Mouse (Mus musculus) CD4-positive, CD25-positive, alpha-beta regulatory T cell, adult 2 months (primary cell): ENCODE data around the gene Osbpl3.

Source experiments
- DNase-seq: peaks from one replicate; pipeline ENCODE4 v3.0.0-alpha.2; 2012; ENCODE audit warnings: low read depth, low spot score

The Osbpl3 gene

DNA sequence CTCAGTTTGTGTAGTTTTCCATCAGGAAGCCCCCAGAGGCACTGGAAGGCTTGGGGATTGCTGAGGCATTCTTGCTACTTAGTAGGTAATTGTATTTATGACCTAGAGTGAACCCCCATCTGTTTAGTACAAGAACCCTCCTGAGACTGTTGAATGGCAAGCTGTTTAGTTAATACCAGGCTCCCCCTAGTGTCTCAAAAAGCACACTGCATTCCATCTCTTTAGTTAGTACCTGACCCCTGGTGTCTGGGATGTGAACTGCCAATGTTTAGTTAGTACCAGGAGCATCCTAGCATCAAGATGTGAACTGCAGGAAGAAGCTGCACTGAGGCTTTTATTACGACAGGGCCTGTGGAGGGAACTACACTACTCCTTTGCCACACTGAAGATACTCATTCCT is 161.9 kb downstream of the Osbpl3 start:
- DNase-seq: peak; percentile 88

GRCm38 (mm10) chr6:50291650-50292049 is 164.4 kb downstream of the Osbpl3 start:
- no peak for DNase-seq

DNA sequence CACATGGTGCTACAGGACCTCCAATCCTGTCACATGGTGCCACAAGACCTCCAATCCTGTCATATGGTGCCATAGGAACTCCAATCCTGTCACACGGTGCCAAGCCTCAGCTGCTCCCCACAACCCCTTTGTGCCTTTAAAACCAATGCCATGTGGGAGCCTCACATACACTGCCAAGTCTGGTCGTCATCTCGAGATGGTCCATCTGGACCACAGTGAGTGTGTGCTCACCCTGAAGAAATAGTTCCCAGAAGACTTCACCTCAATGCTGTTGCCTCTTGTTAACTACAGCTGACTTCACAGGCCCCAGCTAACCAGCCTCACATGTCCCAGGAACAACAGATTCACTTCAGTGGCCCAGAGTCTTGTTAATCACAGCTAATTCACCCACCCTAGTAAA is 169.1 kb downstream of the Osbpl3 start:
- DNase-seq: no peak

DNA sequence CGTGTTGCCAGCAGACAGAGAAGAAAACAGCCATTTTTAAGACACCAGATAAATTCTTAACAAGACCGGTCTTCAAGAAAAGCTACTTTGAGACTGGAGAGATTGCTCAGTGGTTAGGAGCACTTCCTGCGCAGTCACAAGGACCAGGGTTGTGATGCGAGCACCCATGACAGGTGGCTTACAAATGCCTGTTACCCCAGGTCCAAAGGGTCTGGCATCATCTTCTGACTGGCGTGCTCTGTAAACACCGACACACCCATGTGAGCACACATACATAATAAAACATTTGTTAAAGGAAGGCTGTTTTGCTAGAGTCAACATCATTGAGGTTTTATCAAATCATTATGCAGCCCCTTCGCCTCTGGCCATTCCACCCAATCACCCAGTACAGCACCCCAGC is 176.4 kb downstream of the Osbpl3 start:
- DNase-seq: no peak

GRCm38 (mm10) chr6:50273947-50274346 is 182.1 kb downstream of the Osbpl3 start:
- DNase-seq: no peak

DNA sequence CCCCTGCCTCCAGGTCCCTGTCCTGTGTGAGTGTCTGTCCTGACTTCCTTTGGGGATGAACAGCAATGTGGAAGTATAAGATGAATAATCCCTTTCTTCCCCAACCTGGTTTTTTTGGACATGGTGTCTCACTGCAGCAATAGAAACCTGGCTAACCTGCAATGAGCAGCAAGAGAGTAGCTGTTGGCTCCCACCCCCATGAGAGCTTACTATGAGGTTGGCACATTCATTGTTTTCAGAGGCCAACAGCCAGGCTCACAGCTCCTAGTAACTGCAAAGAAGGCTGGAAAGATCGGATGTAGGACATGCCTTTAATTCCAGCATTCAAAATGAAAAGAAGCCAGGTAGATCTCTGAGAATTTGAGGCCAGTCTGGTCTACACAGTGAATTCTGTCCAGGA is 182.6 kb downstream of the Osbpl3 start:
- DNase-seq: no peak

GRCm38 (mm10) chr6:50263670-50264069 is 192.3 kb downstream of the Osbpl3 start, which contains the start of gene Gsdme:
Gene Gsdme (minus strand): TSS chr6:50263862.
- no peak for DNase-seq

DNA sequence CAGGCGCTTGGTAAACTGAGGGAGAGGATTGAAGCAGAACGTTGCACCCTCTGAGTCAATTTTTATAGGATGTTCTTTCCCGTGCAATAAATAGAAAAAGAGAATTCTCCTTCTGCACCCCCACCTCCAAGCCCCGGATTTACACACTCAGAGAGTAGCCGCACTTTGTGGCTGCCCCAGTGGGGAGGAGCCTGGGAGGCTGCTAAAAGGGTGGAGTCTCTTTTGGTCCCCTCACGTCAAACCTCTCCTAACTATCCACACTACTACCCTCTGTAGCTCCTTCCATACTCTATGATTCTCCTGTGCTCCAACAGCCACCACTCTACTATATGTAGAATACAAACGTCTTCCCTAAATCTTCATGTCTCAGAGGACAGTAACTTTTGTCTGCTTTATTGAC is 193.7 kb downstream of the Osbpl3 start:
- DNase-seq: no peak

- DNase-seq: no peak
Observed at GRCm38 (mm10) chr6:50261922-50262261, 194.1 kb downstream of the Osbpl3 start.

DNA sequence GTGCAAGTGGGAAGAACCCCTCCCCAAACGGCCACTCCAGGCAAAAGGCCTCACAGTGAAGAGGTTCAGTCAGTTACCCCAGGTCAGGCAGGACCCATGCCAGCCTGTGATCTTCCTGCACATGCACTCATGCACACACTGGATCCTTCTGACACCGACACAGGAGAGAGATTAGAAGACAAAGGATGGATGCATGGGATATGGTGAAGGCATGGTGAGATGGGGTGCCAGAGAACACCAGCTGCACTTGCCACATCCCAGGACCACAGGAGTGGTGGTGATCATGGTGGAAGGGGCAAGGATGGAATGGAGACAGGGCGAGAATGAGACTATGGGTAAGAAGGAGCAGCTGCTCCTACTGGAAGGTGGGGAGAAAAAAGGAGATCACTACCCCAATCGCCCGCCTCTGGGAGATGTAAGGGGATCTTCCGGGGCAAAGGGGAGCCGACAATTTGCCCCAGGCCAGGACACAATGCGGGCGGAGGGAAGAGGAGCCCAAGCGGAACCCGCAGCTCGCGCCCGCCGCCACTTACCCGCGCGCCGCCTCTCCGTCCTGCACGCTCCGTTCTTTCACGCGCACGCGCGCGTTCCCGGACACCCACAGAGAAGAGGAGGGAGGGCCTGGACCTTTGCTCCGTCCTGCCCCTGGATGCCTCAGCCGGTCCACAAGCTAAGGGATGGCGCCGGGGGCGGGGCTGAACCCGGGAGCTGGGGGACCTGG is 194.6 kb downstream of the Osbpl3 start:
- peak; percentile 62 for DNase-seq

DNA sequence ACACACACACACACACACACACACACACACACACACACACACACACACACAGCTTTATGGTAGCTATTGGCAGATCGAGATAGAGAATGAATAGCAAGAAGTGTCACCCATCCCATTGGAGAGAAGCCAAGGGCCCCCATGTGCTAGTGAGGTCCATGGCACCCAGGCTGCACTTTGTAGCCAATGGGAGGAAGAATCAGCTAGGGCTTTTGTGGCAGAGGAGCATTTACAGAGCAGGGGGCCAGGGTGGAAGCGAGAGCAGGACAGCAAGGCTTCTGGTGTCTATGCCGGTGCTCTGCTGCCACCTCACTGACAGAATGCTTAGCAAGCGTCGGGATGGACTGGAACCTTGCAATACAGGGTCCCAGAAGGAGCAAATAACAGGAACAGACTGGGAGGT is 200.6 kb downstream of the Osbpl3 start:
- no peak for DNase-seq

- no peak for DNase-seq
Observed at GRCm38 (mm10) chr6:50254723-50255184, 201.2 kb downstream of the Osbpl3 start.

DNA sequence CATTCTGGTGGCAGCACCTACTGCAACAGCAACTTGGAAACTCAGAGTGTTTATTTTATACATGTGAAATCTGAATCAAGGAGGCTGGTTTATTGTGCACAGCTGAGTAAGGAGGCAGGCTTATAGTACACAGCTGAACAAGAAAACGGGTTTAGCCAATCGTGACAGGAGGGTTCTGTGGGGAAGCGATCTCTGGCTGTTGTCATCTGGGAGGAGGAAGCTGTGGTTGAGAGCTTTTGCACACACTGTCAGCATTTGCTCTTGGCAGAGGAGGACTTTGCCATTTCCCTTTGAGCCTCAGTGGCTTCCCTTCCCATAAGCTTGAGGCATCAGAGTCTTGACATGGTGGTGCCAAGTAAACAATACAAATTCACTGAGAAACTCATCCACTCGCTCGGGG is 203.3 kb downstream of the Osbpl3 start:
- peak; percentile 51 for DNase-seq

- no peak for DNase-seq
Observed at GRCm38 (mm10) chr6:50247791-50248190, 208.2 kb downstream of the Osbpl3 start.

DNA sequence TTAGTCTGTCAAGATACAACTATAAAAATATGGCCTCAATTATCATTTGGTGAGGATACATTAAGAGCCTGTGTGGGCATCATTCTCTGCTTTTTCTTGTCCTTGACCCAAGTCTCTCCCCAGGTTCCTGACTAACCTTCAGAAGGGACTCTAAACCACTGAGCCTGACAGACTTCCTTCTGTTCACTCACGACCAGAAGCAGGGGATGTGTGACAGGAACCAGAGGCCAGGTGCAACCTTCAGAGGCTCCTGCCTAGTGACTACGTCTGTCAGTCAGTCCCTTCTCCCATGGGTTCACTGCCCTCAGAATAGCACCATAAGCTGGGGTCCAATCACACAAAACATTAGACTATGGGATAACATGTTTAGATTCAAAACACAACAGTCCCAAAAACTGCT is 208.6 kb downstream of the Osbpl3 start:
- no peak for DNase-seq

DNA sequence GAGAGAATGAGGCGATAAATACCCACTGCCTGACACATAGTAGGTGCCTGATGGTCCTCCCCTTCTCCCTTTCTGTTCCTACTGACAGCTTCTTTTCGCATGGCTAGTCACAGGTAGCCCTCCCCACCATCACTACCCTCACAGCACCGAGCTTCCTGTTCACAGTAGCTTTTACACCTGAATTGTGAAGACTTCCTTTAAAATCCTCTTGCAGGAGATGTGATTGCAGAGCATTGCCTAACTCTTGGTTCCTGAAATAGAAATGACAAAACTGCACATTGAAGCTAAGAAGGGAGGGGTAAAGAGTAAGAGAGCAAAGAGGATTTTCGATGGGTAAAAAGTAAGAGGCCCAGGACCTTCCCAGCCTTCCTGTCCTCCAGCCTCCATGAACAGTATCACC is 211.0 kb downstream of the Osbpl3 start:
- DNase-seq: no peak

GRCm38 (mm10) chr6:50244126-50244525 is 211.9 kb downstream of the Osbpl3 start:
- DNase-seq: no peak
